Mouse (Mus musculus): ENCODE results near the gene Il2ra. TPM values are rescaled to one million over a fixed set of nuclear protein-coding genes. Genes with fewer than 3 reads are reported as not detected.

Il2ra gene
- polyA plus RNA-seq, 1 experiment from 2014 or later: not detected

- ATAC-seq (ENCODE audit: low FRiP score): no peak
- H3K4me2 ChIP-seq (replicated peaks; ENCODE audit: low read depth, low read length): no peak overlapping the region
- 90% methylated on average over 2 of the region's 2 CpGs for WGBS
Observed at GRCm38 (mm10) chr2:11657581-11657980, 15.0 kb downstream of the Il2ra start.

GRCm38 (mm10) chr2:11659263-11659662, 16.7 kb downstream of the Il2ra start:
- WGBS: 56% methylated on average over 2 of the region's 2 CpGs
- no peaks in the 10 kb centered on the region for H3K9me3 ChIP-seq (ENCODE audit: control insufficient read depth, low read length)
- no peak for DNase-seq (ENCODE audit: low spot score)
- no peak overlapping the region for H3K27ac ChIP-seq (ENCODE audit: low read depth, low read length)
- no peak overlapping the region for H3K4me3 ChIP-seq (ENCODE audit: low read depth, low read length)
- H3K36me3 ChIP-seq (ENCODE audit: control insufficient read depth, insufficient read depth, low read length): no peaks in the 10 kb centered on the region
- ATAC-seq (ENCODE audit: low FRiP score): no peak
- H3K4me1 ChIP-seq (replicated peaks; ENCODE audit: control insufficient read depth, insufficient read depth, low read length): no peaks in the 10 kb centered on the region
- no peak overlapping the region for H3K9ac ChIP-seq (ENCODE audit: low read depth, low read length)
- H3K27me3 ChIP-seq (ENCODE audit: control insufficient read depth, insufficient read depth, low read length): no peaks in the 10 kb centered on the region
- no peak overlapping the region for H3K4me2 ChIP-seq (replicated peaks; ENCODE audit: low read depth, low read length)

More at GRCm38 (mm10) chr2:11657581-11657980, 15.0 kb downstream of the Il2ra start:
- no peak overlapping the region for H3K9ac ChIP-seq (ENCODE audit: low read depth, low read length)
- H3K9me3 ChIP-seq (ENCODE audit: control insufficient read depth, low read length): no peaks in the 10 kb centered on the region
- no peak for DNase-seq (ENCODE audit: low spot score)
- no peak overlapping the region for H3K4me3 ChIP-seq (ENCODE audit: low read depth, low read length)
- no peaks in the 10 kb centered on the region for H3K27me3 ChIP-seq (ENCODE audit: control insufficient read depth, insufficient read depth, low read length)
- H3K27ac ChIP-seq (ENCODE audit: low read depth, low read length): no peak overlapping the region
- H3K36me3 ChIP-seq (ENCODE audit: control insufficient read depth, insufficient read depth, low read length): no peaks in the 10 kb centered on the region
- no peaks in the 10 kb centered on the region for H3K4me1 ChIP-seq (replicated peaks; ENCODE audit: control insufficient read depth, insufficient read depth, low read length)

- Histone ChIP-seq H3K36me3 (ENCODE audit: control insufficient read depth, insufficient read depth, low read length) (no peaks in the 10 kb centered on the region), H3K4me1 (replicated peaks; ENCODE audit: control insufficient read depth, insufficient read depth, low read length) (no peaks in the 10 kb centered on the region), H3K27me3 (ENCODE audit: control insufficient read depth, insufficient read depth, low read length) (no peaks in the 10 kb centered on the region), H3K27ac (ENCODE audit: low read depth, low read length) (no peak overlapping the region), H3K4me3 (ENCODE audit: low read depth, low read length) (no peak overlapping the region), H3K4me2 (replicated peaks; ENCODE audit: low read depth, low read length) (no peak overlapping the region), H3K9ac (ENCODE audit: low read depth, low read length) (no peak overlapping the region), H3K9me3 (ENCODE audit: control insufficient read depth, low read length) (no peaks in the 10 kb centered on the region)
- ATAC-seq (ENCODE audit: low FRiP score) (no peak), DNase-seq (ENCODE audit: low spot score) (no peak)
- WGBS: 87% methylated on average over 6 of the region's 6 CpGs
Observed at GRCm38 (mm10) chr2:11662143-11662906, 19.7 kb downstream of the Il2ra start.

- no peak overlapping the region for H3K4me3 ChIP-seq (ENCODE audit: low read depth, low read length)
- no peaks in the 10 kb centered on the region for H3K4me1 ChIP-seq (replicated peaks; ENCODE audit: control insufficient read depth, insufficient read depth, low read length)
- H3K9ac ChIP-seq (ENCODE audit: low read depth, low read length): no peak overlapping the region
- no peak overlapping the region for H3K4me2 ChIP-seq (replicated peaks; ENCODE audit: low read depth, low read length)
- WGBS: 100% methylated on average over 1 of the region's 1 CpGs
- no peak overlapping the region for H3K27ac ChIP-seq (ENCODE audit: low read depth, low read length)
- ATAC-seq (ENCODE audit: low FRiP score) (no peak), DNase-seq (ENCODE audit: low spot score) (no peak)
- H3K36me3 ChIP-seq (ENCODE audit: control insufficient read depth, insufficient read depth, low read length): no peaks in the 10 kb centered on the region
- no peaks in the 10 kb centered on the region for H3K9me3 ChIP-seq (ENCODE audit: control insufficient read depth, low read length)
- no peaks in the 10 kb centered on the region for H3K27me3 ChIP-seq (ENCODE audit: control insufficient read depth, insufficient read depth, low read length)
Observed at GRCm38 (mm10) chr2:11662907-11663230, 20.3 kb downstream of the Il2ra start.

- no peaks in the 10 kb centered on the region for H3K4me1 ChIP-seq (replicated peaks; ENCODE audit: control insufficient read depth, insufficient read depth, low read length)
- H3K36me3 ChIP-seq (ENCODE audit: control insufficient read depth, insufficient read depth, low read length): no peaks in the 10 kb centered on the region
- H3K27me3 ChIP-seq (ENCODE audit: control insufficient read depth, insufficient read depth, low read length): no peaks in the 10 kb centered on the region
- H3K4me2 ChIP-seq (replicated peaks; ENCODE audit: low read depth, low read length): no peak overlapping the region
- H3K9ac ChIP-seq (ENCODE audit: low read depth, low read length): no peak overlapping the region
- no peak overlapping the region for H3K4me3 ChIP-seq (ENCODE audit: low read depth, low read length)
- WGBS: 6% methylated on average over 10 of the region's 10 CpGs
- ATAC-seq (ENCODE audit: low FRiP score) (peak; percentile 94), DNase-seq (ENCODE audit: low spot score) (peak; percentile 80)
- H3K9me3 ChIP-seq (ENCODE audit: control insufficient read depth, low read length): no peaks in the 10 kb centered on the region
- H3K27ac ChIP-seq (ENCODE audit: low read depth, low read length): no peak overlapping the region
Observed at GRCm38 (mm10) chr2:11663961-11664360, 21.4 kb downstream of the Il2ra start.

- ATAC-seq (ENCODE audit: low FRiP score) (peak; percentile 56), DNase-seq (ENCODE audit: low spot score) (peak; percentile 33)
- H3K4me1 ChIP-seq (replicated peaks; ENCODE audit: control insufficient read depth, insufficient read depth, low read length): no peaks in the 10 kb centered on the region
- no peaks in the 10 kb centered on the region for H3K9me3 ChIP-seq (ENCODE audit: control insufficient read depth, low read length)
- H3K27me3 ChIP-seq (ENCODE audit: control insufficient read depth, insufficient read depth, low read length): no peaks in the 10 kb centered on the region
- H3K4me2 ChIP-seq (replicated peaks; ENCODE audit: low read depth, low read length): no peak overlapping the region
- H3K9ac ChIP-seq (ENCODE audit: low read depth, low read length): no peak overlapping the region
- H3K4me3 ChIP-seq (ENCODE audit: low read depth, low read length): no peak overlapping the region
- no peaks in the 10 kb centered on the region for H3K36me3 ChIP-seq (ENCODE audit: control insufficient read depth, insufficient read depth, low read length)
- H3K27ac ChIP-seq (ENCODE audit: low read depth, low read length): no peak overlapping the region
- 50% methylated on average over 6 of the region's 6 CpGs for WGBS
Observed at GRCm38 (mm10) chr2:11664367-11664766, 21.8 kb downstream of the Il2ra start.

- WGBS: 87% methylated on average over 4 of the region's 4 CpGs
- no peaks in the 10 kb centered on the region for H3K4me1 ChIP-seq (replicated peaks; ENCODE audit: control insufficient read depth, insufficient read depth, low read length)
- no peak overlapping the region for H3K27ac ChIP-seq (ENCODE audit: low read depth, low read length)
- H3K4me2 ChIP-seq (replicated peaks; ENCODE audit: low read depth, low read length): no peak overlapping the region
- H3K4me3 ChIP-seq (ENCODE audit: low read depth, low read length): no peak overlapping the region
- H3K9me3 ChIP-seq (ENCODE audit: control insufficient read depth, low read length): no peaks in the 10 kb centered on the region
- H3K9ac ChIP-seq (ENCODE audit: low read depth, low read length): no peak overlapping the region
- DNase-seq (ENCODE audit: low spot score): no peak
- ATAC-seq (ENCODE audit: low FRiP score): no peak
- H3K36me3 ChIP-seq (ENCODE audit: control insufficient read depth, insufficient read depth, low read length): no peaks in the 10 kb centered on the region
- H3K27me3 ChIP-seq (ENCODE audit: control insufficient read depth, insufficient read depth, low read length): no peaks in the 10 kb centered on the region
Observed at GRCm38 (mm10) chr2:11664806-11665205, 22.2 kb downstream of the Il2ra start.

GRCm38 (mm10) chr2:11665326-11665725, 22.7 kb downstream of the Il2ra start:
- no peak for ATAC-seq (ENCODE audit: low FRiP score)
- no peak for DNase-seq (ENCODE audit: low spot score)
- H3K27ac ChIP-seq (ENCODE audit: low read depth, low read length): no peak overlapping the region
- H3K27me3 ChIP-seq (ENCODE audit: control insufficient read depth, insufficient read depth, low read length): no peaks in the 10 kb centered on the region
- H3K9me3 ChIP-seq (ENCODE audit: control insufficient read depth, low read length): no peaks in the 10 kb centered on the region
- no peak overlapping the region for H3K4me2 ChIP-seq (replicated peaks; ENCODE audit: low read depth, low read length)
- WGBS: 90% methylated on average over 3 of the region's 3 CpGs
- no peaks in the 10 kb centered on the region for H3K36me3 ChIP-seq (ENCODE audit: control insufficient read depth, insufficient read depth, low read length)
- H3K4me1 ChIP-seq (replicated peaks; ENCODE audit: control insufficient read depth, insufficient read depth, low read length): no peaks in the 10 kb centered on the region
- no peak overlapping the region for H3K4me3 ChIP-seq (ENCODE audit: low read depth, low read length)
- H3K9ac ChIP-seq (ENCODE audit: low read depth, low read length): no peak overlapping the region

- 12% methylated on average over 3 of the region's 3 CpGs for WGBS
Observed at GRCm38 (mm10) chr2:11672144-11672543, 29.5 kb downstream of the Il2ra start.

More at GRCm38 (mm10) chr2:11672144-11672543, 29.5 kb downstream of the Il2ra start:
- no peak overlapping the region for H3K27ac ChIP-seq (ENCODE audit: low read depth, low read length)
- ATAC-seq (ENCODE audit: low FRiP score) (no peak), DNase-seq (ENCODE audit: low spot score) (no peak)
- H3K4me2 ChIP-seq (replicated peaks; ENCODE audit: low read depth, low read length): no peak overlapping the region
- H3K9me3 ChIP-seq (ENCODE audit: control insufficient read depth, low read length): no peaks in the 10 kb centered on the region
- no peak overlapping the region for H3K9ac ChIP-seq (ENCODE audit: low read depth, low read length)
- no peaks in the 10 kb centered on the region for H3K36me3 ChIP-seq (ENCODE audit: control insufficient read depth, insufficient read depth, low read length)
- no peaks in the 10 kb centered on the region for H3K27me3 ChIP-seq (ENCODE audit: control insufficient read depth, insufficient read depth, low read length)
- no peak overlapping the region for H3K4me3 ChIP-seq (ENCODE audit: low read depth, low read length)
- H3K4me1 ChIP-seq (replicated peaks; ENCODE audit: control insufficient read depth, insufficient read depth, low read length): no peaks in the 10 kb centered on the region

All from hindbrain, embryonic 11.5 days (tissue).